Mouse (Mus musculus) testis, adult 2 months (tissue): ENCODE data around the gene Cpeb2. TPM values are rescaled to one million over a fixed set of nuclear protein-coding genes. Genes with fewer than 3 reads are reported as not detected.

ENCODE experiments used
- H3K27ac ChIP-seq: fragments of 200-500 bp; 2 replicates; pipeline ENCODE4 v1.5.1; 2012; ENCODE audit warnings: low read depth, low read length; ENCODE audit not compliant: control insufficient read depth, insufficient read depth
- H3K27me3 ChIP-seq: fragments of 200-500 bp; 2 replicates; pipeline ENCODE4 v1.6.1; 2012; ENCODE audit warnings: mild to moderate bottlenecking, low read length, moderate library complexity; ENCODE audit not compliant: control insufficient read depth, insufficient read depth
- H3K36me3 ChIP-seq: fragments of 200-500 bp; 2 replicates; pipeline ENCODE4 v1.6.1; 2012; ENCODE audit warnings: mild to moderate bottlenecking, low read length; ENCODE audit not compliant: control insufficient read depth, insufficient read depth
- H3K4me1 ChIP-seq: fragments of 200-500 bp; 2 replicates; pipeline ENCODE4 v1.6.1; 2012; ENCODE audit warnings: low read length; ENCODE audit not compliant: control insufficient read depth, insufficient read depth
- H3K4me3 ChIP-seq: fragments of 200-500 bp; 2 replicates; pipeline ENCODE4 v1.5.1; 2012; ENCODE audit warnings: low read depth, mild to moderate bottlenecking, low read length, moderate library complexity, mixed read lengths; ENCODE audit not compliant: control insufficient read depth
- CTCF ChIP-seq: fragments of 200-500 bp; IDR thresholded peaks from 2 replicates; pipeline ENCODE4 v1.5.1; 2012; ENCODE audit warnings: low read depth, mild to moderate bottlenecking, inconsistent platforms, low read length, moderate library complexity; ENCODE audit not compliant: control insufficient read depth, insufficient read depth, insufficient replicate concordance
- POLR2A ChIP-seq: fragments of 200-500 bp; IDR thresholded peaks from 2 replicates; pipeline ENCODE4 v1.6.1; 2012; ENCODE audit warnings: low read depth, mild to moderate bottlenecking, inconsistent platforms, low read length, moderate library complexity; ENCODE audit not compliant: control insufficient read depth
- polyA plus RNA-seq: library from polyadenylated mRNA; depleted of rRNA; stranded (reverse); fragments of >200 nt; gene quantifications from 2 replicates; pipeline ENCODE4 v1.2.3, GENCODE M21; 2012

Gene Cpeb2
- polyA plus RNA-seq, 1 experiment: 160 TPM

- no peak for TF ChIP-seq CTCF
- TF ChIP-seq POLR2A: no peak
- no peaks in the 10 kb centered on the region for H3K4me1 ChIP-seq
- H3K27me3 ChIP-seq: no peaks in the 10 kb centered on the region
- H3K36me3 ChIP-seq: no peaks in the 10 kb centered on the region
- no peak overlapping the region for H3K4me3 ChIP-seq
- no peak overlapping the region for H3K27ac ChIP-seq
Measured at GRCm38 (mm10) chr5:43325561-43325960, 92.6 kb downstream of the Cpeb2 start.

- Histone ChIP-seq H3K4me3 (no peak overlapping the region), H3K36me3 (no peaks in the 10 kb centered on the region), H3K27me3 (no peaks in the 10 kb centered on the region), H3K27ac (no peak overlapping the region), H3K4me1 (no peaks in the 10 kb centered on the region)
- TF ChIP-seq CTCF: no peak
- TF ChIP-seq POLR2A: no peak
Measured at GRCm38 (mm10) chr5:43328579-43328978, 95.6 kb downstream of the Cpeb2 start.

GRCm38 (mm10) chr5:43330260-43330659 is 97.3 kb downstream of the Cpeb2 start:
- Histone ChIP-seq H3K4me3 (no peak overlapping the region), H3K27ac (no peak overlapping the region), H3K36me3 (no peaks in the 10 kb centered on the region), H3K27me3 (no peaks in the 10 kb centered on the region), H3K4me1 (no peaks in the 10 kb centered on the region)
- TF ChIP-seq CTCF (no peak), POLR2A (no peak)

- no peaks in the 10 kb centered on the region for H3K4me1 ChIP-seq
- no peaks in the 10 kb centered on the region for H3K36me3 ChIP-seq
- TF ChIP-seq POLR2A: no peak
- TF ChIP-seq CTCF: no peak
- H3K27ac ChIP-seq: no peak overlapping the region
- H3K27me3 ChIP-seq: no peaks in the 10 kb centered on the region
- no peak overlapping the region for H3K4me3 ChIP-seq
Measured at GRCm38 (mm10) chr5:43334469-43334868, 101.5 kb downstream of the Cpeb2 start.

- no peaks in the 10 kb centered on the region for H3K27me3 ChIP-seq
- H3K36me3 ChIP-seq: no peaks in the 10 kb centered on the region
Measured at GRCm38 (mm10) chr5:43337212-43337611, 104.2 kb downstream of the Cpeb2 start.

GRCm38 (mm10) chr5:43338771-43339475 is 106.0 kb downstream of the Cpeb2 start:
- H3K4me1 ChIP-seq: no peaks in the 10 kb centered on the region
- no peaks in the 10 kb centered on the region for H3K36me3 ChIP-seq
- no peak for TF ChIP-seq CTCF
- TF ChIP-seq POLR2A: no peak
- H3K4me3 ChIP-seq: no peak overlapping the region
- no peak overlapping the region for H3K27ac ChIP-seq
- no peaks in the 10 kb centered on the region for H3K27me3 ChIP-seq

More at GRCm38 (mm10) chr5:43337212-43337611, 104.2 kb downstream of the Cpeb2 start:
- no peak for TF ChIP-seq CTCF
- no peak for TF ChIP-seq POLR2A
- Histone ChIP-seq H3K4me1 (no peaks in the 10 kb centered on the region), H3K4me3 (no peak overlapping the region), H3K27ac (no peak overlapping the region)
